Mouse (Mus musculus): ENCODE measurements around the gene Mum1. TPM values are rescaled to one million over a fixed set of nuclear protein-coding genes. Genes with fewer than 3 reads are reported as not detected.
A peak's percentile ranks its signal among the peaks of the same experiment; 100 is the strongest.

Mum1 gene
- polyA plus RNA-seq, 1 experiment from 2014 or later = 63.4 TPM

DNA sequence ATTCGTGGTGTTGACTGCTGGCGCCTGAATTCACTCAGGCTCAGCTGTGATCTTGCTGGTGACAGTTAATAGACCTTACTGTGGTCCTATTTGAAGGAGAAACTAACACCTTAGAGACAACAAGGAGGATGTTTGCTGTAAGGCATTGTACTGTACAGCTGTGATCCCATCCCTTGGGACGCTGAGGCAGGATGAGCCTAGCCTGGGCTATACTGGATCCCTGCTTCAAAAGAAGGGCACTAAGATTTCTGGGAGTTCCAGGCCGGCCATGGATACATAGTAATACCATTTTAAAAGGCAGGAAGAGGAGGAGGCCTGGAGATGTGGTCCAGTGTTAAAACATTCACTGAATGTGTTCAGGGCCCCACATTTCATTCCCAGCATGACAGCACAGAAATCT is 24.3 kb downstream of the Mum1 start:
- Histone ChIP-seq H3K4me3 (ENCODE audit: low read depth, low read length) (no peak overlapping the region), H3K9ac (no peak overlapping the region; the same call in 1 of the 2 replicates)
- TF ChIP-seq CTCF (IDR thresholded peaks at IDR 0.05; ENCODE audit: low read depth) = no peak

DNA sequence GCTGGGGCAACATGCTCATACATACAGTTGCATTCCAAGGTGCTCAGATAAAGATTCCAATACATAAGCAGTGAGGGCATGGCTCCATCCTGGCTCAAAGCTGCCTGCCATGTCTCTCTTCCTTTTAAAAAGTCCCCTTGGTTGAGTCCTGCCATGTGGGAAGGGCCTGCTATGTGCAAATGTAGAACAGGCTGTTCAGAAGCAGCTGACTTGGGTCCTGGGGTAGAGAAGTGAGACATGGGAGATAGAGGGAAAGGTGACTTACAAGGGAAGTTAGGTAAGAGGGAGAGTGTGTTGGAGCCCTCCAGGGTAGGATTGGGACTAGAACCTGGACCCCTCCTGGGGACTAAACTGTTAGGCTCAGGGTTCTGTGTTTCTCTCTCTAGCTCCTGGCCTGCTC is 25.8 kb downstream of the Mum1 start:
- peaks cover 3% of the 10 kb centered on the region; the same call in 1 of the 2 replicates for H3K4me1 ChIP-seq (ENCODE audit: insufficient read depth)
- no peak for TF ChIP-seq CTCF (IDR thresholded peaks at IDR 0.05; ENCODE audit: low read depth)
- H3K36me3 ChIP-seq (ENCODE audit: insufficient read depth) = peaks cover 38% of the 10 kb centered on the region
- ATAC-seq (ENCODE audit: insufficient read depth) (no peak), DNase-seq (no peak)
- H3K9me3 ChIP-seq (ENCODE audit: low read depth, low read length) = no peaks in the 10 kb centered on the region
- H3K4me3 ChIP-seq (ENCODE audit: low read depth, low read length) = no peak overlapping the region
- H3K9ac ChIP-seq = no peak overlapping the region
- no peaks in the 10 kb centered on the region for H3K27me3 ChIP-seq (ENCODE audit: insufficient read depth, low read length)
- H3K4me2 ChIP-seq = no peak overlapping the region
- H3K27ac ChIP-seq (ENCODE audit: low read depth) = no peak overlapping the region

More for the DNA sequence above, 24.3 kb downstream of the Mum1 start:
- DNase-seq (no peak), ATAC-seq (ENCODE audit: insufficient read depth) (no peak)
- H3K27ac ChIP-seq (ENCODE audit: low read depth) = no peak overlapping the region
- H3K27me3 ChIP-seq (ENCODE audit: insufficient read depth, low read length) = no peaks in the 10 kb centered on the region
- peaks cover 23% of the 10 kb centered on the region for H3K36me3 ChIP-seq (ENCODE audit: insufficient read depth)
- no peaks in the 10 kb centered on the region for H3K9me3 ChIP-seq (ENCODE audit: low read depth, low read length)
- WGBS = 84% methylated on average over 4 of the region's 4 CpGs
- H3K4me1 ChIP-seq (ENCODE audit: insufficient read depth) = peaks cover 3% of the 10 kb centered on the region; the same call in 1 of the 2 replicates
- H3K4me2 ChIP-seq = peak overlapping the region; percentile 90

DNA sequence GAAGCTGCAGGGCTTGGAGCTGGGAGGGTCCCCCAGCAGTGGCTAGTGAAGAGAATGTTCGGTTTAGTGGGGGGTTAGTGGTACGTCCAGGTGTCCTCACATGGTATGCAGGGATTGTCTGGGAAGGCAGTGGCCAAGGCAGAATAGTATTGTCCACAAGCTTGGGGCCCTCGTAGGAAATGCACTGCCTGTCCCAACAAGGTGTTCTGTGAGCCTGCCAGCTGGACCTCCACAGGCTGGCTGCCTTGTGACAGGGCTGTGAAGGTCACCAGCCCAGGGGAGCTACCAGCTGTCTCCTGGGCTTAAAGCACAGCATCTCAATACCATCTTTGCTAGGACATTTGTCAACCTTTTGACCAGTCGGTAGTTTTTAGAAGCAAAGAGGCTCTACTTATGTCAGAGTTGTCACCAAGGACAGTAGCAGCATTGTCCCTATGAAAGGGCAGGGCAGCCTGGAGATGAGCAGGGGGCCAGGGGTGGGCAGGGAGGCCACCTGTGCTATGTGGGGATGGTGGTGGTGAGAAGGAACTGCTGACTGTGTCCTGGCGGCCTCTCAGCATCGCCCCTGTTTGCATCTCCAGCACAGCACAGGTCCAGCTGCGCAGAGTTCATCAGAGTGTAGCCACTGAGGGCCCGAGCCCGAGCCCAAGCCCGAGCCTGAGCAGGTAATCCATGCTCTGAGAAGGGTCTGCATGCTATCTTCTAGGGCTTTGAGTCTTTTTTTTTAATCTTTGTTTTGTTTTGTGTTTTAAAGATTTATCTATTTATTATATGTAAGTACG is 26.4 kb downstream of the Mum1 start:
- ATAC-seq (ENCODE audit: insufficient read depth) (no peak), DNase-seq (no peak)
- no peak overlapping the region for H3K4me2 ChIP-seq
- H3K9me3 ChIP-seq (ENCODE audit: low read depth, low read length) = no peaks in the 10 kb centered on the region
- H3K4me3 ChIP-seq (ENCODE audit: low read depth, low read length) = no peak overlapping the region
- peaks cover 3% of the 10 kb centered on the region; the same call in 1 of the 2 replicates for H3K4me1 ChIP-seq (ENCODE audit: insufficient read depth)
- no peak overlapping the region for H3K27ac ChIP-seq (ENCODE audit: low read depth)
- peaks cover 43% of the 10 kb centered on the region for H3K36me3 ChIP-seq (ENCODE audit: insufficient read depth)
- no peak overlapping the region for H3K9ac ChIP-seq
- no peak for TF ChIP-seq CTCF (IDR thresholded peaks at IDR 0.05; ENCODE audit: low read depth)
- H3K27me3 ChIP-seq (ENCODE audit: insufficient read depth, low read length) = no peaks in the 10 kb centered on the region
- WGBS = 89% methylated on average over 11 of the region's 11 CpGs

DNA sequence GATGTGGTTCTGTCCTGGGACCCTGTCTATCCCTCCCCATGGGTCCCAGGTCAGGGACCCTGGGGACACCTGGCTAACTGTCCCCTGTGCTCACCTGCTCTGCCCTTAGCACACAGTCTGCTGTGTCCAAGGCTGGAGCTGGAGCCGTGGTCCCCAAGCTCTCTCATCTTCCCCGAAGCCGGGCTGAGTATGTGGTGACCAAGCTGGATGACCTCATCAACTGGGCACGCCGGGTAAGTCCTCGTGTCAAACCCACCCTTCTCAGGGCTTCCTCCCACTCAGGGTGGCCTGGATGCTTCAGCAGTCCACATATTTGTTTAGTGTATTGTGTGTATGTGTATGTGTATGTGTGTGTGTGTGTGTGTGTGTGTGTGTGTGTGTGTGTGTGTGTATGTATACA is 27.3 kb downstream of the Mum1 start:
- DNase-seq (no peak), ATAC-seq (ENCODE audit: insufficient read depth) (no peak)
- no peak overlapping the region for H3K4me3 ChIP-seq (ENCODE audit: low read depth, low read length)
- no peak overlapping the region for H3K9ac ChIP-seq
- H3K27ac ChIP-seq (ENCODE audit: low read depth) = no peak overlapping the region
- H3K4me2 ChIP-seq = no peak overlapping the region
- TF ChIP-seq CTCF (IDR thresholded peaks at IDR 0.05; ENCODE audit: low read depth) = no peak
- WGBS = 69% methylated on average over 6 of the region's 6 CpGs
- H3K27me3 ChIP-seq (ENCODE audit: insufficient read depth, low read length) = no peaks in the 10 kb centered on the region
- H3K36me3 ChIP-seq (ENCODE audit: insufficient read depth) = peaks cover 50% of the 10 kb centered on the region
- no peaks in the 10 kb centered on the region for H3K9me3 ChIP-seq (ENCODE audit: low read depth, low read length)
- H3K4me1 ChIP-seq (ENCODE audit: insufficient read depth) = peaks cover 3% of the 10 kb centered on the region; the same call in 1 of the 2 replicates

DNA sequence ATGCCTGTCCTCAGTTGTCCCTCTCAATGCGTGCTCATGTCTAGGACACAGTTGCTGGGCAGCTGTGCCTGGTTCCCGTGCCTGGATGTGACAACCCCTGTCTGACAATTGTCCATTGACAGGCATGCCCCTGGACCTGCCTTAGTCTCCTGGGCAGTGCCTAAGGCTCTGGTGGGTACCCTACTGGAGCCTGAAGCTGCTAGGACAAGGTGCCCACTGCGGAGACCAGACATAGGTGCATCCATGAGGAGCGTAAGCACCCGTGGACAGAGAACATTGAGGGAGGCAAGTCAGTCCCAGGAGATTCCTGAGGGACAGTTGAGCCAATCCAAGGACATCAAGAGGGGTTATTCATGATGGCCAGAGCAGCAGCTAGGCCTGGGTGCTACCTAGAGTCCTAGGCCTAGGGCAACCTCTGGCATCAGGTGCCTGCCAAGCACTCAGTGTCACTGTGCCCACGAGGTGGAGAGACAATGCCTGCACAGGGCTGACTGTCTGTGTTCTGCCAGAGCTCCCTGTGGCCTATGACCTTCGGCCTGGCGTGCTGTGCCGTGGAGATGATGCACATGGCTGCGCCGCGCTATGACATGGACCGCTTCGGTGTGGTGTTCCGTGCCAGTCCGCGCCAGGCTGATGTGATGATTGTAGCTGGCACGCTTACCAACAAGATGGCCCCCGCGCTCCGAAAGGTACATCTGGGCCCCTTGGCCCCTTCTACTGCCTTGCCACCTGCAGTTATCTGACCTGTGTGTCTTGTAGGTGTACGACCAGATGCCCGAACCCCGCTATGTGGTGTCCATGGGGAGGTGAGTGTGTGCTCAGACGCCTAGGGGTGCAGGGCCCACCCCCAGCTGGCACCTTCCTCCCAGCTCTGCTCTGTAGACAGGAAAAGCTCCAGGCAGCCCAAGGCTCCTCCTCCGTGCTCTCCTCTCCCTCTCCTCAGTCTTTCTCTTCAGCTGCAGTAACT is 28.4 kb downstream of the Mum1 start:
- Histone ChIP-seq H3K4me1 (ENCODE audit: insufficient read depth) (peaks cover 4% of the 10 kb centered on the region; the same call in 1 of the 2 replicates), H3K9ac (no peak overlapping the region), H3K4me3 (ENCODE audit: low read depth, low read length) (no peak overlapping the region), H3K9me3 (ENCODE audit: low read depth, low read length) (no peaks in the 10 kb centered on the region), H3K27me3 (ENCODE audit: insufficient read depth, low read length) (no peaks in the 10 kb centered on the region), H3K4me2 (no peak overlapping the region), H3K27ac (ENCODE audit: low read depth) (no peak overlapping the region), H3K36me3 (ENCODE audit: insufficient read depth) (peaks cover 59% of the 10 kb centered on the region)
- TF ChIP-seq CTCF (IDR thresholded peaks at IDR 0.05; ENCODE audit: low read depth) = no peak
- 93% methylated on average over 26 of the region's 26 CpGs for WGBS
- DNase-seq = no peak
- no peak for ATAC-seq (ENCODE audit: insufficient read depth)

DNA sequence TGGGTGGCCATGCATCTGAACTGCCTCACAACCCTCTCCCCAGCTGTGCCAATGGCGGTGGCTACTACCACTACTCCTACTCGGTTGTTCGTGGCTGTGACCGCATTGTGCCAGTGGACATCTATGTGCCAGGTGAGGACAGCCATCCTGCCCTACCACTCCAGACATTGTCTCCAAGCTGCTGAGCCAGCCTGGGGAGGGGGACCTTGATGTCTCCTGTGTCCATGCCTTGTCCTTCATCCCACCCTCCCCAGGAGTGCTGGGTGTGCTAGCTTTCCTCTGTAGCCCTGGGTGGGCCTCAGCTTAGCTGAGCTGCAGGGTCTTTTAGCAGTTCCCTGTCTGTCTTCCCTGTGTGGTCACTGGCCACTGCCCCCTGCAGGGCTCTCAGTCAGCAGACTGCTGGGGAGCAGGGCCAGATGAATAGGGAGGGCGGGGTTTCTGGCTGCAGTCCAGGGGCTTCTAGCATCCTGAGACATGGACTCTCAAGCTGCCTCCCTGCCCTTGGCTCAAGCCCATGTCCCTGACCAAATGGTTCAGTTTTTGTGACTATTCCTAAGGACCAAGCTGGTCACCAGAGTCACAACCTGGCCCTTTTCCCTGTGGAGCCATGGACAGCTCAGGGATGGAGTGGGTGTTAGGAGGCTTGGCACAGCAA is 29.8 kb downstream of the Mum1 start:
- TF ChIP-seq CTCF (IDR thresholded peaks at IDR 0.05; ENCODE audit: low read depth) = peak; percentile 22; the same call in 1 of the 2 replicates
- no peaks in the 10 kb centered on the region for H3K27me3 ChIP-seq (ENCODE audit: insufficient read depth, low read length)
- 84% methylated on average over 5 of the region's 5 CpGs for WGBS
- H3K4me2 ChIP-seq = no peak overlapping the region
- H3K4me3 ChIP-seq (ENCODE audit: low read depth, low read length) = no peak overlapping the region
- H3K27ac ChIP-seq (ENCODE audit: low read depth) = no peak overlapping the region
- no peaks in the 10 kb centered on the region for H3K9me3 ChIP-seq (ENCODE audit: low read depth, low read length)
- H3K36me3 ChIP-seq (ENCODE audit: insufficient read depth) = peaks cover 59% of the 10 kb centered on the region
- DNase-seq = peak; percentile 54
- ATAC-seq (ENCODE audit: insufficient read depth) = no peak
- H3K9ac ChIP-seq = no peak overlapping the region
- H3K4me1 ChIP-seq (ENCODE audit: insufficient read depth) = peaks cover 7% of the 10 kb centered on the region; the same call in 1 of the 2 replicates
